Comparison of ENCODE assay signal across 18 mouse cellular contexts in genomic region chr6:23471830-23472229, GRCm38 (mm10).
"Had no signal": no experiment of that assay in that cellular context is flagged by ENCODE, and none has a peak within 500 bp of the region (broad histone marks: within the 10 kb centered on the region; RNA-seq: fewer than 3 reads in every experiment).

No protein-coding gene starts in this region.

- H3K4me3 ChIP-seq: liver, embryonic 12.5 days; midbrain, embryonic 10.5 days; midbrain, embryonic 12.5 days; midbrain, embryonic 15.5 days; myocyte; neural tube, embryonic 13.5 days; neural tube, embryonic 15.5 days had no signal

- H3K4me1 ChIP-seq: liver, embryonic 12.5 days; midbrain, embryonic 10.5 days; midbrain, embryonic 12.5 days; midbrain, embryonic 15.5 days; neural tube, embryonic 13.5 days; neural tube, embryonic 15.5 days had no signal

- H3K36me3 ChIP-seq: liver, embryonic 12.5 days; midbrain, embryonic 10.5 days; midbrain, embryonic 12.5 days; midbrain, embryonic 15.5 days; neural tube, embryonic 13.5 days; neural tube, embryonic 15.5 days had no signal

- H3K27ac ChIP-seq: liver, embryonic 12.5 days; liver, embryonic 14.5 days; midbrain, embryonic 10.5 days; midbrain, embryonic 12.5 days; midbrain, embryonic 15.5 days; neural tube, embryonic 13.5 days; neural tube, embryonic 15.5 days had no signal

- ATAC-seq: liver, embryonic 12.5 days; midbrain, embryonic 15.5 days had no signal

- H3K9me3 ChIP-seq: liver, embryonic 12.5 days; midbrain, embryonic 10.5 days; midbrain, embryonic 12.5 days; midbrain, embryonic 15.5 days; neural tube, embryonic 13.5 days; neural tube, embryonic 15.5 days had no signal

- H3K9ac ChIP-seq: liver, embryonic 12.5 days; liver, embryonic 14.5 days; midbrain, embryonic 12.5 days; midbrain, embryonic 15.5 days; neural tube, embryonic 13.5 days; neural tube, embryonic 15.5 days had no signal

- H3K4me2 ChIP-seq: liver, embryonic 12.5 days; midbrain, embryonic 12.5 days; midbrain, embryonic 15.5 days; neural tube, embryonic 13.5 days; neural tube, embryonic 15.5 days had no signal

- DNase-seq: lung, adult 2 months; lung, postnatal 10 days; lung, postnatal 4 days; right cerebral cortex, adult 18-20 months; right cerebral cortex, postnatal 25 days; right cerebral cortex, postnatal 4 days; spleen, adult 18-20 months; thymus, adult 18-20 months; thymus, postnatal 14 days; thymus, postnatal 36 days had no signal

- H3K27me3 ChIP-seq: liver, embryonic 12.5 days; midbrain, embryonic 12.5 days; midbrain, embryonic 15.5 days; neural tube, embryonic 13.5 days; neural tube, embryonic 15.5 days had no signal
